Mouse (Mus musculus) CH12.LX (cell line): Measurements from ENCODE around the gene Far2. TPM values are rescaled to one million over a fixed set of nuclear protein-coding genes. Genes with fewer than 3 reads are reported as not detected.

Source experiments
- DNase-seq: peaks from one replicate; pipeline ENCODE4 v3.0.0-alpha.2; 2013; ENCODE audit errors: extremely low read depth
- H3K27ac ChIP-seq: 2 replicates; pipeline ENCODE4 v1.5.1; 2012; ENCODE audit warnings: low read depth, mild to moderate bottlenecking, control low read depth, moderate library complexity; ENCODE audit not compliant: insufficient read depth
- H3K27me3 ChIP-seq: replicated peaks from 2 replicates; pipeline ENCODE3; 2012; ENCODE audit warnings: inconsistent platforms
- H3K36me3 ChIP-seq, 2 experiments: replicated peaks in 1 of 2; 2 replicates each; pipeline versions ENCODE3 to v1.6.1; 2012; ENCODE audit warnings: inconsistent platforms in 1 of 2, low read length in 1 of 2, mild to moderate bottlenecking in 1 of 2, mixed read lengths in 1 of 2, moderate library complexity in 1 of 2; ENCODE audit not compliant: control insufficient read depth in 1 of 2, insufficient read depth in 1 of 2
- H3K4me1 ChIP-seq, 2 experiments: 2 replicates each; pipeline ENCODE4 v1.6.1; 2012; ENCODE audit warnings: inconsistent platforms in 1 of 2, moderate library complexity in 1 of 2; ENCODE audit not compliant: insufficient read depth in 2 of 2, control insufficient read depth in 1 of 2
- H3K4me2 ChIP-seq: 2 replicates; pipeline ENCODE4 v1.6.1; 2012; ENCODE audit warnings: low read depth, mild to moderate bottlenecking, control low read depth; ENCODE audit not compliant: poor library complexity, insufficient read depth, severe bottlenecking
- H3K4me3 ChIP-seq, 3 experiments: fragments of 150-350 bp in 1 of 3; sonication (generic) in 1 of 3; replicated peaks in 1 of 3; 2 replicates each; pipeline versions ENCODE3 to v1.5.1; 2011 to 2012; ENCODE audit warnings: low read depth in 2 of 3, low read length in 2 of 3, mild to moderate bottlenecking in 2 of 3, moderate library complexity in 2 of 3, control low read depth in 1 of 3, improper control_type of control experiment in 1 of 3, inconsistent platforms in 1 of 3, mixed read lengths in 1 of 3; ENCODE audit not compliant: poor library complexity in 1 of 3
- H3K79me2 ChIP-seq: replicated peaks from 2 replicates; pipeline ENCODE4 v1.6.1; 2012; ENCODE audit warnings: mild to moderate bottlenecking, moderate library complexity; ENCODE audit not compliant: control insufficient read depth, poor library complexity, insufficient read depth, severe bottlenecking; ENCODE audit errors: extremely low read depth
- H3K9ac ChIP-seq: 2 replicates; pipeline ENCODE4 v1.6.1; 2012; ENCODE audit warnings: low read depth, mild to moderate bottlenecking, control low read depth, moderate library complexity; ENCODE audit not compliant: insufficient read depth
- H3K9me3 ChIP-seq: replicated peaks from 2 replicates; pipeline ENCODE3; 2012; ENCODE audit warnings: low read length, inconsistent platforms, mixed read lengths
- BHLHE40 ChIP-seq: IDR thresholded peaks from 2 replicates; pipeline ENCODE4 v1.6.1; 2011; ENCODE audit warnings: mild to moderate bottlenecking, low read depth, low read length, improper control_type of control experiment
- CHD1 ChIP-seq: IDR thresholded peaks from 2 replicates; pipeline ENCODE4 v1.6.1; 2012; ENCODE audit warnings: low read depth, low read length, improper control_type of control experiment, inconsistent platforms
- CHD2 ChIP-seq: IDR thresholded peaks from 2 replicates; pipeline ENCODE4 v1.6.1; 2011; ENCODE audit warnings: low read length, improper control_type of control experiment
- CTCF ChIP-seq, 2 experiments: IDR thresholded peaks in 1 of 2; conservative IDR thresholded peaks in 1 of 2; 2 replicates each; pipeline ENCODE4 v1.5.1; 2011 to 2012; ENCODE audit warnings: low read depth in 2 of 2, low read length in 2 of 2, improper control_type of control experiment in 1 of 2, inconsistent platforms in 1 of 2, mild to moderate bottlenecking in 1 of 2, moderate library complexity in 1 of 2
- ELF1 ChIP-seq: IDR thresholded peaks from 2 replicates; pipeline ENCODE4 v1.6.1; 2014; ENCODE audit warnings: low read depth, mild to moderate bottlenecking, inconsistent platforms, low read length, improper control_type of control experiment
- EP300 ChIP-seq: IDR thresholded peaks from 2 replicates; pipeline ENCODE4 v1.6.1; 2011; ENCODE audit warnings: low read length, improper control_type of control experiment
- ETS1 ChIP-seq: conservative IDR thresholded peaks from 2 replicates; pipeline ENCODE4 v1.6.1; 2012; ENCODE audit warnings: low read depth, mild to moderate bottlenecking, inconsistent platforms, low read length, improper control_type of control experiment, moderate library complexity
- GABPA ChIP-seq: IDR thresholded peaks from 2 replicates; pipeline ENCODE4 v1.6.1; 2012; ENCODE audit warnings: low read depth, low read length, improper control_type of control experiment, inconsistent platforms; ENCODE audit not compliant: insufficient replicate concordance
- JUND ChIP-seq: conservative IDR thresholded peaks from 2 replicates; pipeline ENCODE4 v1.6.1; 2011; ENCODE audit warnings: low read depth, low read length, improper control_type of control experiment
- MAFK ChIP-seq: IDR thresholded peaks from 2 replicates; pipeline ENCODE4 v1.6.1; 2011; ENCODE audit warnings: low read length, improper control_type of control experiment; ENCODE audit not compliant: insufficient replicate concordance
- MAZ ChIP-seq: IDR thresholded peaks from 2 replicates; pipeline ENCODE4 v1.6.1; 2012; ENCODE audit warnings: low read depth, mild to moderate bottlenecking, inconsistent platforms, low read length, improper control_type of control experiment, moderate library complexity
- MYC ChIP-seq: IDR thresholded peaks from 2 replicates; pipeline ENCODE4 v1.6.1; 2011; ENCODE audit warnings: low read depth, mild to moderate bottlenecking, improper control_type of control experiment, low read length
- NELFE ChIP-seq: IDR thresholded peaks from 2 replicates; pipeline ENCODE4 v1.6.1; 2011; ENCODE audit warnings: low read depth, low read length, improper control_type of control experiment
- NRF1 ChIP-seq: IDR thresholded peaks from 2 replicates; pipeline ENCODE4 v1.6.1; 2014; ENCODE audit warnings: low read depth, mild to moderate bottlenecking, inconsistent platforms, low read length, improper control_type of control experiment, moderate library complexity
- POLR2AphosphoS2 ChIP-seq: IDR thresholded peaks from 2 replicates; pipeline ENCODE4 v1.6.1; 2011; ENCODE audit warnings: low read depth, low read length, improper control_type of control experiment
- RCOR1 ChIP-seq: conservative IDR thresholded peaks from 2 replicates; pipeline ENCODE4 v1.6.1; 2012; ENCODE audit warnings: low read depth, mild to moderate bottlenecking, inconsistent platforms, low read length, improper control_type of control experiment
- SIN3A ChIP-seq: IDR thresholded peaks from 2 replicates; pipeline ENCODE4 v1.6.1; 2012; ENCODE audit warnings: low read length, improper control_type of control experiment, inconsistent platforms
- UBTF ChIP-seq: IDR thresholded peaks from 2 replicates; pipeline ENCODE4 v1.6.1; 2012; ENCODE audit warnings: low read depth, mild to moderate bottlenecking, inconsistent platforms, low read length, improper control_type of control experiment, moderate library complexity
- ZC3H11A ChIP-seq: IDR thresholded peaks from 2 replicates; pipeline ENCODE4 v1.6.1; 2012; ENCODE audit warnings: low read depth, mild to moderate bottlenecking, inconsistent platforms, low read length, improper control_type of control experiment
- ZKSCAN1 ChIP-seq: IDR thresholded peaks from 2 replicates; pipeline ENCODE4 v1.6.1; 2012; ENCODE audit warnings: low read depth, inconsistent platforms, low read length, improper control_type of control experiment, borderline replicate concordance
- ZNF384 ChIP-seq: IDR thresholded peaks from 2 replicates; pipeline ENCODE4 v1.6.1; 2012; ENCODE audit warnings: low read depth, low read length, improper control_type of control experiment, inconsistent platforms
- dilution Hi-C: fragments of 300-500 bp; cut with MboI; formaldehyde crosslinking; loops from 2 replicates; pipeline ENCODE4 v1.14.3; 2020; ENCODE audit warnings: low sequenced_read_pairs; ENCODE audit not compliant: extremely low pct_unique_long_range_greater_than_20kb, extremely low pct_ligation_motif_present
- in situ Hi-C: fragments of 300-500 bp; cut with MboI; formaldehyde crosslinking; loops from 3 replicates; pipeline ENCODE4 v1.14.3; 2019; ENCODE audit warnings: low sequenced_read_pairs, low pct_ligation_motif_present, low pct_unique_long_range_greater_than_20kb, mixed read lengths
- polyA plus RNA-seq: library from polyadenylated mRNA; unstranded; fragments of >175 nt; gene quantifications from 2 replicates; pipeline ENCODE4 v1.2.1, GENCODE M21; 2012; ENCODE audit warnings: low read depth; ENCODE audit not compliant: insufficient read length
- total RNA-seq, 2 experiments: library from RNA; depleted of rRNA; stranded (reverse); fragments of 300-350 nt in 1 of 2; fragments of >200 nt in 1 of 2; gene quantifications; 2 replicates each; pipeline ENCODE4 v1.2.3; 2012 to 2014

The Far2 gene
- total and polyA plus RNA-seq, 3 experiments: 0.51 to 1.6 TPM; not detected in 1

DNA sequence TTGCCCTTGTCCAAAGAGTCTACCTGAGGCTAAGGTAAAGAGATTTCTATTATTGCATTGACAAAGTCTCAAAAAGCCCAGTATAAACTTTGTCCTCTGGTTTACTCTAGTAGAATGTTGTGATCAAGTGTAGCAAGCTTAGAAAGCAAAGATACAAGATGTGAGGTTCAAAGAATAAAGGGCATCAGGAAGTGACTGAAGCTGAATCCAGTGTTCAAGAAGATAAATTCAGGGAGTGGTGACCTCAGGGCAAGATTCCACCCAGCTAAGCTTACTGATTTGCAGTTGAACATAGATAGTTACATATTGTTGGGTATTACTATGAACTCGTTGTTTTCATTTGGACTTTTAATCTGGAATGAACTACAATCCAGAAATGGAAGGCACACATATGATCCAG is 138.6 kb downstream of the Far2 start:
- no peaks in the 10 kb centered on the region for H3K27me3 ChIP-seq

DNA sequence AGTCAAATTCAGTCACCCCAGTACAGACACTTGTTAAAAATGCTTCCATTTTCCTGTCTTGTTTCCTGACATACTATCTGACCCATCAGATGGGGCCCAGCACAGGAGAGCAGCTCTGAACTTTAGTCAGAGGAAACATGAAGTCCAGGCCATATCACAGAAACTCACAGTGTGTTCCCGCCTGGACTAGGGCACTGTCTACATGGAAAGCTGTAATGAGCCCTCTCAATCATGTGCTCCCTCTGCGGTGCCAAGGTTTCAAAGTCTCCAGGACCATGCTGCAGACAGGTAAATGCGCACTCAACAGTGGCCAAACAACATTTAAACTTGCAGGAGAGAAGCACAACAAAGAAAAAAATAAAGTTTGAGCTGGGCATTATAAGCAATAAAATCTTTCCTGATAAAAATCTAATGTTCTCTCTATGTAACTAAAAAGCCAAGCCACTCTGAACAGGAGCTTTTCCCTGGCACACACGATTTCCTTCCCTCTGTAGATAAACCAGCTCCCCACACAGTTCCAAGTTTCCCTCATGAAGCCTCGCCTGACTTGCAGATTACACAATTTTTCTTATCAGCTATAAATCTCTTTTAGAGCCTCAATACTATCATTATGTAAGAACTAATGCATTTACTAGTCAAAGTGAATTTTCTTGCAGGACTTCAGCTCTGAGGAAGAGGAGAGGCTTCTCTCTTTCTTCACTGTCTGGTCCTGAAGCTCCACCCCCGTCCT is 147.1 kb downstream of the Far2 start:
- dilution Hi-C loops: no loop called here
- Histone ChIP-seq H3K4me2 (no peak overlapping the region), H3K27me3 (no peaks in the 10 kb centered on the region)

More for the DNA sequence above, 138.6 kb downstream of the Far2 start:
- Histone ChIP-seq H3K9ac (no peak overlapping the region), H3K9me3 (no peaks in the 10 kb centered on the region), H3K27ac (no peak overlapping the region), H3K4me2 (no peak overlapping the region), H3K4me1 (no peaks in the 10 kb centered on the region), H3K79me2 (no peaks in the 10 kb centered on the region), H3K36me3 (peaks cover 55 to 91% of the 10 kb centered on the region in 2 experiments), H3K4me3 (no peak overlapping the region)
- dilution Hi-C loops (no loop called here), in situ Hi-C loops (no loop called here)
- DNase-seq: no peak
- TF ChIP-seq CHD1 (no peak), BHLHE40 (no peak), MYC (no peak), ZKSCAN1 (no peak), ZNF384 (no peak), CTCF (conservative IDR thresholded peaks at IDR 0.05 in 1 of 2, IDR thresholded peaks at IDR 0.05 in 1 of 2; ENCODE audit: low read depth in 2 of 2, low read length in 2 of 2) (no peak), MAZ (no peak), CHD2 (no peak), JUND (no peak)

More for the DNA sequence above, 147.1 kb downstream of the Far2 start:
- Histone ChIP-seq H3K79me2 (no peaks in the 10 kb centered on the region), H3K9me3 (no peaks in the 10 kb centered on the region), H3K4me3 (no peak overlapping the region), H3K9ac (no peak overlapping the region), H3K36me3 (peaks cover 36 to 82% of the 10 kb centered on the region in 2 experiments), H3K27ac (no peak overlapping the region), H3K4me1 (no peaks in the 10 kb centered on the region)
- TF ChIP-seq JUND: no peak
- no peak for TF ChIP-seq SIN3A
- no peak for TF ChIP-seq RCOR1
- TF ChIP-seq MAFK: no peak
- TF ChIP-seq ELF1: no peak
- TF ChIP-seq ZNF384: no peak
- TF ChIP-seq ETS1: no peak
- no peak for TF ChIP-seq UBTF
- TF ChIP-seq ZC3H11A: no peak
- TF ChIP-seq EP300: no peak
- no peak for TF ChIP-seq NRF1
- no peak for TF ChIP-seq NELFE
- TF ChIP-seq ZKSCAN1: no peak
- TF ChIP-seq GABPA: no peak
- TF ChIP-seq CTCF (conservative IDR thresholded peaks at IDR 0.05 in 1 of 2, IDR thresholded peaks at IDR 0.05 in 1 of 2; ENCODE audit: low read depth in 2 of 2, low read length in 2 of 2): no peak
- TF ChIP-seq POLR2AphosphoS2: no peak
- no peak for TF ChIP-seq CHD2
- in situ Hi-C loops: no loop called here
- no peak for DNase-seq
